Mouse (Mus musculus): ENCODE data around the gene Cabcoco1.

DNA sequence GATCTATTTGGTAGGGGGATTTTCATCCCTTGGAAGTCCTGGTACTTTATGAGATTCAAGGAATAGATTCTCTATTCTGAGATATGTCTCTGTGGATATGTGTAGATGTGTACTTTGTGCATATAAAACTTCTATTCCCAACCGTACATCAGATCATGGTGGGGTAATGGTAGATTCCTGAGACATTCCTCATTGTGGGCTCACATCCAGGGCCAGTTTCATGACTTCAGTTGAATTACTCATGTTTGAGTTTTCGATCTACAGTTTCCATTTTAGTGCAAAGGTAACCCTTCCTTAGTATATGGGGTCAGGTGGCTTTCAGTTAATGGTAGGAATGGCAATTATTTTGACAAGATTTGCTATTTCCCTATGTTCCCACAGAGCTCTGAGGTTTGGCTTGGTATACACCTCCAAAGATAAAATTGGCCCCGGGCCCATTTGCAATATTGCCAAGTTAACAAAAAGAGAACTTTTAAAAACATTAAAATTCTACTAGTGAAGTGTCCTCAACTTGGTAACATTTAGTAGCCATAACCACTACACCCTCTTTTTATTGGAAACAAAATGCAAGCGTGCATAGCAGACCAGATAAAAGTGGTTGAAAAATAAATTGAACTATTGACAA is 45.8 kb upstream of the Cabcoco1 start:
- TF ChIP-seq CTCF (IDR thresholded peaks at IDR 0.05; ENCODE audit: low read depth) (no peak), EP300 (optimal IDR thresholded peaks at IDR 0.05) (no peak)

Data from stomach, postnatal 0 days (tissue).